Mouse (Mus musculus) embryo, embryonic 10.5 days (tissue): ENCODE data around the gene Tapt1.
A peak's percentile ranks its signal among the peaks of the same experiment; 100 is the strongest.

Experiments
- DNase-seq: peaks from one replicate; pipeline ENCODE4 v3.0.0-alpha.2; 2015; ENCODE audit warnings: low spot score

Gene Tapt1

DNA sequence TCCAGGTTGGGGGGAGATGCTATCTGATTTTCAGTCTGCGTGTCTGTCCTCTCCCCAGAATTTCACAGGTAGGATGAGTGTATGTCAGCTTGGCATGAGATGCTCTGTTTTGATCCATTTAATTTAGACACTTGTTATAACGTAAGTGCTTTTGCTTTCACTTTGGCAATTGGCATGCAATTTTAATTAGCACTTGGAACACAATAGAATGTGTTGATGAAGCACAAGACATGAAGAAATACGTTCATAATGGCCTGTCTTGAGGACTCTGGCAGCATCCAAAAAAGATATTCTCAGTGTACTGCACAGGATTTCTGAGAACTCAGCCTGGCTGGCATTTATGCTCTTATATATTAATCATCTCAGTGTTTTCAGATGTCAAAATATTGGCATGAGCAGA, 7.5 kb upstream of the Tapt1 start:
- DNase-seq = no peak

DNA sequence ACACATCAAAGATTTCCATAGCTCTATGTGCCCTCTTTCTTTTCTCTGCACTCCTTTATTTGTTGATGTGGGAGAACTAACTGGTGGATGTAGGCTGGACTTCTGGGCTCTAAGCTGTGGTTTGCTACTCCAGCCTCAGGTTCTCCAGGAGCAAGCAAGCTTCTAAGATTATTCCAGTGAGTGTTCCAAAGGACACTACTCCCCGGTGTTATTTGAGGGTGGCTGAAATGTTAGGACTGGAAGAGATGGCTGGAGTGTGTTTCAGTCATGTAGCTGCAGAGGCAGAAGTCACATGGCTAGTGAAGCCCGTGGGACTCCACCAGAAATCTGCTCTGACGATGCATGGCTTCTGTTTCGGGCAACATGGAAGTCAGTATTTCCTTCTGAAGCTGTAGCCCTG, 2.3 kb upstream of the Tapt1 start:
- DNase-seq = no peak

GRCm38 (mm10) chr5:44228323-44228722, 1.9 kb upstream of the Tapt1 start:
- DNase-seq = no peak

- no peak for DNase-seq
Measured at GRCm38 (mm10) chr5:44227462-44227840, 1.0 kb upstream of the Tapt1 start.

- DNase-seq = peak; percentile 47
Measured at GRCm38 (mm10) chr5:44225911-44226520, 410 bp downstream of the Tapt1 start.

DNA sequence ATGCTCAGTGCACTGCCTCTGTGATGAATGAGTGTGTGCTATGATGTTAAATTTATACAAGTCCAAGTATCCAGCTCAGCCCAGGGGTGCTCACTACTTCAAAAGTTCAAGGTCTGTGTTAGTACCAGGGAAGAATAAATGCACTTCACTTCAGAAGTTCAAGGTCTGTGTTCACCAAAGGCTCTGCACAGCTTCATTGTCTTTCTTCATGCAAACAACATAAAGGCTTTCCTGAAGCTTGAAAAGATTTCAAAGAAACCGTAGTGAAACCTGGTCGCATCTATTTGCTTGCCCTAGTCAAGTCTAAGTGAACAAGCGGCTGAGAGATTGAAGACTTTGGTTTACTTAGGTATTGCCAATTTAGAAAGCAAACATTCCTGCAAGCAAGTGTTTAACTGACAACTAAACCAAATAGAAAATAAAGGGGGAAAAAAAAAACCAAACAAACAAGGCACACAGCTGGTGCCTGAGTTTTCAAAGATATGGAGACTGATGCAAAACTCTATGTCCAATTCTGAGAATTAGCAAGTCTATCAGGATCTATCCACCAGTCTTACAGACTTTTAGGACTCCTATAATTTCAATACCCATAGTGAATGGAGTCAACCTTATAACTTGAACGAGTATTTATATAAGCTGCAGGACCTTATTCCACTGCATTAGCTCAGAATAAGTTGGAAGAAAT, 1.4 kb downstream of the Tapt1 start:
- DNase-seq = no peak

GRCm38 (mm10) chr5:44224251-44224650, 2.2 kb downstream of the Tapt1 start:
- DNase-seq = peak; percentile 73

DNA sequence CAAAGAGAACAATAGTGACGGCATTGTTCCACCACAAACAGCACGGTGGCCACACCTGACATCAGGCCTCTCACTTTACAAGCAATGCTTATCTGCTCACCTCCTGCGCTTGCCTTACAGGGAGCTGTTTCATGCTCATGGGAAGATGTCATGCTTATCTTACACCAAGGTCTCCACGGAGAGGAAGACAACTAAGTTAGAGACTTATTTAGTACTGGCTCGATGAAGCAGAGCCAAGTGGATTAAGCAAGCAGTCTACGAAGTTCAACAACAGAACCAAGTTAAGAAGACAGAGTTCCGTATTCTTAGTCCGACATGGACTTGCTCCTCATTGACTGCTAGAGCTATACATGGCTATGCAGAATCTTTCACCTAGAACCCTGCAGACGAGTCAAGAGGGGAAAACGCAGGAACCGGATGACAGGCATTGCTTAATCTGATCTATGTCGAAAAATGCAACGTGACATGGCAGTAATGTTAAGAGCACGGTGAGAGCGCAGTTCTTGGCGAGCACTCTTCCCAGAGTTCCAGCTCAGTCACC, 3.0 kb downstream of the Tapt1 start:
- no peak for DNase-seq

- no peak for DNase-seq
Measured at GRCm38 (mm10) chr5:44220430-44220829, 6.0 kb downstream of the Tapt1 start.

DNA sequence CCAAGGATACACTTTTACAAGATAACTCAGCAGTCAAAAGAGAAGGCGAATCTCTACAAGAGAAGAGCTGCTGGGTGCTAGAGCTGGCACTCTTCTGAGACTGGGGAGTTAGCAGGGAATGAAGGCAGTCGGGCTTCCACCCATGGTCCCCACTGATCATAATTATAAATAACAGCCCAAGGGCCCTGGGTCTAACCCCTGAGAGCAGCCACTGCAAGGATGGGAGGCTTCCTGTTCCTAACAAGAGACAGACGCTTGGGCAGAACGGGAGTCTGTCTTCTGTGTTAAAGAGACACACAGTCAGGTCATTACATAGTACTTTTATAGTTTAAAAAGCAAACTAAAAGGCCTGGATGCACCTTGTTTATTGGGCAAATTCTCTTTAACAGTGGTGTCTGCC, 6.6 kb downstream of the Tapt1 start:
- no peak for DNase-seq

DNA sequence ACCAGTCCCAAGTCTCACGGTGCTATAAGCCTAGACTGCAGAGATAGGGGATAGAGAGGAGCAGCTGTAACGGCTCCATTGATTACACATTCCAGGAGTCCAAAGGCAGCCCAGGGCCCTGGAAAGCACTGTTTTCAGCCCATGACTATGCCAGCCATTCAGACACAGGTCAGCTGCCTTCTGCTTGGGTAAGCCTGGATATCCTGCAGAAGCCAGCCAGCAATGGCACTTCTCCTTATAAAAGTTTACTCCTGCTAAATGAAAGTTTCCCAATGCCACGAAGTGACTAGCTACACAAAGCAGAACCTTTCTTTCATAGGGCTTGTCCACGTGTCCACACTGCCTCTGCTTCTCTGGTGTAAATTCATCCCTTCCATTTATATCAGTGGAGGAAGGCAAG, 7.9 kb downstream of the Tapt1 start:
- no peak for DNase-seq

DNA sequence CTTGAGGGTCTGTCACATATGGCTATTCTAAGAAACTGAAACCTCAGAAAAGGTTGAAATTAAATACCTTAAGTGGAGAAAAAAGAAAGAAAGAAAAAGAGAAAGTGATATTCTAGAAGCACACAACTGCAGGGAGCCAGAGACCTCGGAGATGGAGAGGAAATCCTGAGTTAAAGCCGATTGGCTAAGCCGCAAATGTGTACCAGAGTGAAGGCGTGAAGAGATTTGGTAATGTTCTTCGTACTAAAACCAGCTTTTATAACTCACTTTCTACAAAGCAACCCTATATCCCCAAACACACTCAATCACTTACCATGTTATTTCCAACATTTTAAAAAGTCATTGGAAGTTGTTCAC, 8.8 kb downstream of the Tapt1 start:
- no peak for DNase-seq

GRCm38 (mm10) chr5:44217041-44217684, 9.3 kb downstream of the Tapt1 start:
- no peak for DNase-seq

- DNase-seq = no peak
Measured at GRCm38 (mm10) chr5:44215118-44215517, 11.3 kb downstream of the Tapt1 start.

GRCm38 (mm10) chr5:44214025-44214424, 12.4 kb downstream of the Tapt1 start:
- DNase-seq = no peak

DNA sequence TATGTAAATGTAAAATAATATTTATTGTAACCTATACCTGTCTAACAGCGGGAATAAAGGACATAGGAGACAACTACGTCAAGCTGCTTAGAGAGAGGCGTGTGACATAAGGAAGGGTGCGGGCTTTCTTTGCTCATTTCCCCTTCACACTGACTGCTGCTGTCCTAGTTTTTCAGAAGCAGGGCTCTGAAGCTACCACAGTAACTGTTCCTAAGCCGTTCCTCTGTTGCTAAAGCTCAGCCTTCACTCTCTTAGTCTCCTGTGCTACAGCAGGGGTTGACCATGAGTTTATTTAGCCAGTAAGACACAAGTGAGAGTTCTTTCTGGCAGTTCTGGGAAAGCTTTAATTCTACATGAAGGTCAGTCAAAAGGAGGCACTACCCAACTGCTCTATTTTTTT, 13.0 kb downstream of the Tapt1 start:
- DNase-seq = no peak

DNA sequence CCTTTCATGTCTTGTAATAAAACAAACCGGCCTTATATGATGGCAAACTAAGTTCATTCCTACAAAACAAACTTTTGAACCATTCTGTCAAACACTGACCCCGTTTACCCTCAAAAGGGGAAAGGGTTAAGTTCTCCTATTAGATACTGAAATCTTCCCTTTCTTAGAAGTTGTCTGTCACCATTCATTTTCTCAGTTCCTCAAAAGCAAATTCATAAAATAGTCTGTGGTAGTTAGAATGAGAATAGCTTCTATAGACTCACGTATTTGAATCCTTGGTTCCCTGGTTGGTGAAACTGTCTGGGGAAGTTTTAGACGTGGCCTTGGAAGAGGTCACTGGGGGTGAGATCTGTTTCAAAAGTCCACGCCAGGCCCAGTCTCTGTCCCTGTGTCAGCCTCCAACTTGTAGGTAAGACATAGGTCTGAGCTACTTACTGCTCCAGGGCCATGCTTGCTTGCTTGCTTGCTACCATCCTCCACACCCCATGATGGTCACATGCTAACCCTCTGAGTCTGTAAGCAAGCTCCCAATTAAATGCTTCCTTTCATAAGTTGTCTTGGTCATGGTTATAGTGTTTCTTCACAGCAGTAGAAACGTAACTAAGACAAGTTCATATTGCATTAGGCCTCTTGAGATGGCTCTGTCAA, 14.5 kb downstream of the Tapt1 start:
- DNase-seq = no peak

DNA sequence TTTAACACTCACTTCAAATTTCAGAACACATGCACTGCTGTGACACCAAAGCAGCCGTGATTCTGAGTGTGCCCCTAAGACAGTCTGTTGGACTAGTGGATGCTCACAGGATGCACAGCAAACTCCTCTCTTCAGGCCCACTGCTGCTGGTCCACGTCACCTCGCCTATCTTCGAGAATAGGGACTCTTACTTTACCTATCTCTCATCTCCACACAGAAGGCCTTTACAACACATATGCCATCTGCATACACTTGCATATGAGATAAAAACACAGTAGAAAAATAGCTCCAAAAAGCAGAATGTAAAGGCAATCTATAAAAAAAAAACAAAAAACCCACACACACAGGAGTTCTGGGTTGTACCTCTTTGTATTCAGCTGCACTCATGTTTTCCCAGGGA, 19.1 kb downstream of the Tapt1 start:
- no peak for DNase-seq

GRCm38 (mm10) chr5:44206651-44207050, 19.8 kb downstream of the Tapt1 start:
- no peak for DNase-seq

GRCm38 (mm10) chr5:44203410-44203809, 23.0 kb downstream of the Tapt1 start:
- DNase-seq = no peak

GRCm38 (mm10) chr5:44201665-44202064, 24.8 kb downstream of the Tapt1 start:
- DNase-seq = no peak

DNA sequence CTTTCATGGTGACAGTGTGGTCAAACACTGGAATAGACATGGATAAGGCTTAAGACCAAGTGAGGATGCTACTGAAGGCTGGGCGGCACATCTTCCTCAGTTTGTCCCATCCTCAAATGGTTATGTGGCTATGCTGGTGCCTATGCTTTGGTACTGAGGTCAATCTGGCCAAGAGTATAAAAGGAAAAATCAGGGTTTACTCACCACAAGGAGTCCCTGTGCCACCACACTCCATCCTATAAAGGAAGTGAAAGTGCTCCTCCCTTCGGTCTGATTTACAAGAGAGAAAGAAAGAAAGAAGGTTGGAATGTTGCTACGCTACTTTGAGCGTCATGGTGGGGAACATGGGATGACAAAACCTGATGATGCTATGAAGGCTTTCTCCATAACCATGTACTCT, 27.3 kb downstream of the Tapt1 start:
- no peak for DNase-seq

GRCm38 (mm10) chr5:44198471-44198870, 28.0 kb downstream of the Tapt1 start:
- DNase-seq = no peak
